Mouse (Mus musculus) lung, embryonic 14.5 days (tissue): ENCODE data around the gene Clic5. TPM values are rescaled to one million over a fixed set of nuclear protein-coding genes. Genes with fewer than 3 reads are reported as not detected.

Experiments
- ATAC-seq: fragments of 200-750 bp; cut with Nextera tagmentation; 2 replicates; pipeline ENCODE4 v1.8.0; 2017; ENCODE audit warnings: mild to moderate bottlenecking, moderate TSS enrichment, moderate library complexity; ENCODE audit not compliant: insufficient read depth
- DNase-seq: peaks from one replicate; pipeline ENCODE4 v3.0.0-alpha.2; 2015
- H3K27ac ChIP-seq: fragments of 300-500 bp; sonication (generic); 2 replicates; pipeline ENCODE4 v1.5.1; 2014; ENCODE audit warnings: low read depth, mild to moderate bottlenecking, moderate library complexity
- H3K27me3 ChIP-seq: fragments of 300-500 bp; sonication (generic); 2 replicates; pipeline ENCODE4 v1.6.1; 2014; ENCODE audit warnings: low read length, control low read depth; ENCODE audit not compliant: insufficient read depth
- H3K36me3 ChIP-seq: fragments of 300-500 bp; sonication (generic); 2 replicates; pipeline ENCODE4 v1.6.1; 2014; ENCODE audit warnings: control low read depth; ENCODE audit not compliant: insufficient read depth
- H3K4me1 ChIP-seq: fragments of 300-500 bp; sonication (generic); 2 replicates; pipeline ENCODE4 v1.6.1; 2014; ENCODE audit warnings: antibody characterized with exemption, control low read depth; ENCODE audit not compliant: insufficient read depth
- H3K4me2 ChIP-seq: fragments of 300-500 bp; sonication (generic); 2 replicates; pipeline ENCODE4 v1.6.1; 2014; ENCODE audit warnings: mild to moderate bottlenecking
- H3K4me3 ChIP-seq: fragments of 300-500 bp; sonication (generic); 2 replicates; pipeline ENCODE4 v1.5.1; 2014; ENCODE audit warnings: low read depth, low read length
- H3K9ac ChIP-seq: fragments of 300-500 bp; sonication (generic); 2 replicates; pipeline ENCODE4 v1.6.1; 2014
- H3K9me3 ChIP-seq: fragments of 300-500 bp; sonication (generic); 2 replicates; pipeline ENCODE4 v1.6.1; 2016; ENCODE audit warnings: low read depth, low read length, control low read depth
- CTCF ChIP-seq: IDR thresholded peaks from 2 replicates; pipeline ENCODE4 v1.5.1; 2016; ENCODE audit warnings: antibody characterized with exemption, low read depth
- WGBS: fragments of 180-500 bp; shearing (Covaris S2); extraction: QIAGEN DNeasy Blood & Tissue Kit; methylation state at CpG from one replicate; pipeline ENCODE4 v1.1.7; 2014; 5-methylcytosine and 5-hydroxymethylcytosine counted together
- polyA plus RNA-seq: library from polyadenylated mRNA; unstranded; fragments of >200 nt; fragmentation: Nextera tagmentation; extraction: Ambion mirVana; gene quantifications from 2 replicates; pipeline ENCODE4 v1.2.1, GENCODE M21; 2014

The Clic5 gene
- polyA plus RNA-seq, 1 experiment from 2014 or later: 3.3 TPM

DNA sequence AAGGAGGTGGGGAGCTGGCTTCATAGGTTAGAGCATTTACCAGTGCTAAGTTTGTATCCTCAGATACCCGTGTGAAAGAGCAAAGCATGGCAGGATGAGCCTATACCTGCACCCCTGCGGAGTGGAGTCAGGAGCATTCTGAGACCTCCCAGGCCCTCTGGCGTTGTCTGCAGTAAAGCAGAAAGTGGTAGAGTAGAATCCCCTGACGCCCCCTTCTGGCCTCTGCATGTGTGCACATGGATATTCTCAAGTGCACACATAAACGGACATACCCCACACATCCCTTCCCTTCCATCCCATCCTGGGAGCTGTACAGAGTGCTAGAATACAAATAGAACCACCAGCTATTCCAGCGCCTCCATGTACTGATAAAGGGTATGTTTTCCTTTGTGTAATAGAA is 70.9 kb downstream of the Clic5 start:
- H3K4me1 ChIP-seq: no peaks in the 10 kb centered on the region
- peaks cover 9% of the 10 kb centered on the region; the same call in 1 of the 2 replicates for H3K27me3 ChIP-seq
- WGBS: 29% methylated on average over 6 of the region's 6 CpGs
- H3K9ac ChIP-seq: no peak overlapping the region
- H3K27ac ChIP-seq: no peak overlapping the region
- H3K4me2 ChIP-seq: no peak overlapping the region
- H3K9me3 ChIP-seq: no peaks in the 10 kb centered on the region
- no peak for DNase-seq
- no peak overlapping the region for H3K4me3 ChIP-seq
- H3K36me3 ChIP-seq: no peaks in the 10 kb centered on the region
- no peak for ATAC-seq
- peak; percentile 43 for TF ChIP-seq CTCF

DNA sequence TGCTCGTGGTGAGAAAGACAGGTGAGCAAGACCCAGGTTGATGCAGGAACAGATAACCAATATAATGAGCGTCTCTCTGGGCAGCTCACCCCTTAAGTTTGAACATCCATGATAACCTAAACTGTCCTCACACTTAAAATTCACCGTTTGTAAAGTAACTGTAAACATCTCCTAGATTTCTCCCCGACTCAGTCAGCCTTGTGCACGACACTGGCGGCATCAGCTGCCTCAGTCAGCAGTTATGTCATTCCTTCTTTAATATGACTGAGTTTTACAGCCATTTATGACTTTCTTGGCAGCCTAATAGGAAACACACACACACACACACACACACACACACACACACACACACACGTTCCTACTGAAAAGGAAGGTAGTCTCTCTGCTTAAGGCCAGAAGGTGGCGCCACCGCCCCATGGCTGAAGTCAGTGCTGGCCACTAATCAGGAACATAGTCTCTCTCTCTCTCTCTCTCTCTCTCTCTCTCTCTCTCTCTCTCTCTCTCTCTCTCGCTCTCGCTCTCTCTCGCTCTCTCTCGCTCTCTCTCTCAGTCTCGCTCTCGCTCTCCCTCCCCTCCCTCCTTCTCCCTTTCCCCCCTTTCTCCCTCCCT is 73.3 kb downstream of the Clic5 start:
- Histone ChIP-seq H3K27me3 (peaks cover 9% of the 10 kb centered on the region; the same call in 1 of the 2 replicates), H3K4me3 (no peak overlapping the region), H3K9ac (no peak overlapping the region), H3K9me3 (no peaks in the 10 kb centered on the region), H3K27ac (no peak overlapping the region), H3K36me3 (no peaks in the 10 kb centered on the region), H3K4me2 (no peak overlapping the region), H3K4me1 (no peaks in the 10 kb centered on the region)
- WGBS: 16% methylated on average over 10 of the region's 15 CpGs
- ATAC-seq (peak; percentile 80; the same call in 1 of the 2 replicates), DNase-seq (peak; percentile 89)
- peak; percentile 97 for TF ChIP-seq CTCF

DNA sequence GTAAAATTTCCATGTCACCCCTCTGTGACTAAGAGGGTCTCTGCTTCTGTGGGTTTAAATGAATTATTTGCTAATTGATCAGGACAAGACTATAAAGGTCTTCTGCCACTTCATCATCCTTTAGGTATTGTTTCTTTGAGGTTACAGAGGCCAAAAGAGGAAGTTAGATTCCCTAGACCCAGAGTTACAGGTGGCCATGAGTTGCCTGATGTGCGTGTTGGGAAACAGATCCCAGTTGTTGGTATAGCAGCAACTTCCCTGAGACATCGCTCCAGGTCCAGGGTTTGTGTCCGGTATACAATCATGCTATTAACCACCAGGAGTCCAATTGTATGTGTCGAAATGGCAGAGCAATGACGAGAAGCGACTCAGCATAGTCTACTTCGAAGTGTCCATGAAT is 81.7 kb downstream of the Clic5 start:
- TF ChIP-seq CTCF: no peak
- Histone ChIP-seq H3K9ac (no peak overlapping the region), H3K4me1 (no peaks in the 10 kb centered on the region), H3K27me3 (no peaks in the 10 kb centered on the region), H3K27ac (no peak overlapping the region), H3K9me3 (no peaks in the 10 kb centered on the region), H3K4me2 (no peak overlapping the region), H3K36me3 (no peaks in the 10 kb centered on the region), H3K4me3 (no peak overlapping the region)
- ATAC-seq: no peak
- 90% methylated on average over 7 of the region's 7 CpGs for WGBS
- no peak for DNase-seq

DNA sequence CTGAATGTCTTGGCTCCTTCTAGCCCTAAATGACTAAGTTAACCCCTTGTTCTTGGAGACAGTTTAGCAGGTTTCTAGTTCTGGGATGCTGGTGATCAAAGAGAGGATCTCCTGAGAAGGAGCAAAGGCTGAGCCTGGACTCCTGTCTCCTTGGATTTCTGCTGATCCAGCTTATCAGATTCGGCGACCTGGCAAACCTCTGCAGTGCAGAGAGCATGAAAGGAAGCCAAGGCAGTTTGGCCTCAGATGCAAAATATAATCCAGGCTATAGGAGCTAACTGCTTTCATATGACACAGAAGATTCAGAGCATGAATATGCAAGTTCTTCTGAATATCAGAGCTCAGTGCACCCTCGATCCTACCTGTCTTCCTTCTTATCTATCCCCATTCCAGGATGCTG is 83.0 kb downstream of the Clic5 start:
- Histone ChIP-seq H3K4me2 (no peak overlapping the region), H3K27me3 (no peaks in the 10 kb centered on the region)
- 80% methylated on average over 3 of the region's 3 CpGs for WGBS

DNA sequence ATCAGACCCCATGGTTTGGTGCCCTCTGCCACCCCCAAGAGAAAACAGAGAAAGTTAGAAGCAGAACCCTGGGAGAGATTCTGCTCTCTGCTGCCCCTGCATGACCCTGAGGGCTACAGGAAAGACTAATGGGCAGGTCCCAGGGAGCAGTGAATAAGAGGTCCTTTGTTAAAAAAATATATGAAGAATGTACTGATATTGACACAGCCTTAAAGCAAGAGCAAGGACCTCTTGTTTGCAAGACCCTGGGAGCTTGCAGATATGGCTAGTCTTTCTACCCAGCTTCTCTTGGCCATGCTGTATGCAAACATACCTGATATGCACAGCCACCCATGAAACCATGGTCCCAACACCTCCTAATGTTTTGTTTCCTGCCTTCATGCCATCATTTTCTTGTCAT is 86.4 kb downstream of the Clic5 start:
- no peaks in the 10 kb centered on the region for H3K27me3 ChIP-seq
- no peak overlapping the region for H3K9ac ChIP-seq
- no peak overlapping the region for H3K27ac ChIP-seq
- H3K4me1 ChIP-seq: no peaks in the 10 kb centered on the region
- no peaks in the 10 kb centered on the region for H3K36me3 ChIP-seq
- H3K9me3 ChIP-seq: no peaks in the 10 kb centered on the region
- ATAC-seq: peak; percentile 54; the same call in 1 of the 2 replicates
- H3K4me2 ChIP-seq: no peak overlapping the region
- H3K4me3 ChIP-seq: no peak overlapping the region
- no peak for DNase-seq
- no peak for TF ChIP-seq CTCF

More for the DNA sequence above, 83.0 kb downstream of the Clic5 start:
- no peak overlapping the region for H3K4me3 ChIP-seq
- no peak overlapping the region for H3K27ac ChIP-seq
- no peak for ATAC-seq
- DNase-seq: no peak
- H3K9ac ChIP-seq: no peak overlapping the region
- no peaks in the 10 kb centered on the region for H3K36me3 ChIP-seq
- no peaks in the 10 kb centered on the region for H3K9me3 ChIP-seq
- H3K4me1 ChIP-seq: no peaks in the 10 kb centered on the region
- TF ChIP-seq CTCF: no peak

DNA sequence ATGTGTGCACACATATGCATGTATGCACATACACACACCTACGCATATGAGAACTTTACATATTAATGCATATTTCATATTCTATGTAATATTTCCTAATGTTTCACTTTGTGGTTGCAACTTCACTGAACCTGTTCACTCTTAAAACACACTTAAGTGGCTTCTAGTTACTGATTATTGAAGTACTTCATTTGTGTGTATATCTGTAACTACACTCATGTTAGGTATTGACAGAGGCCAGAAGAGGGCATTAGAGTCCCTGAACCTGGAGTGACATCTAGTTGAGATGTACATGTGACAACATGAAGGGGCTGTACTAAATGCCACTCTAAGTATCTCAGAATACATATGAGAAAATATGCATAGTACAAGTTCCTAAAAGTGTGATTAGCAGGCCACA is 99.9 kb downstream of the Clic5 start:
- no peak overlapping the region for H3K4me3 ChIP-seq
- no peak overlapping the region for H3K9ac ChIP-seq
- H3K4me1 ChIP-seq: no peaks in the 10 kb centered on the region
- ATAC-seq (no peak), DNase-seq (no peak)
- no peak overlapping the region for H3K27ac ChIP-seq
- no peaks in the 10 kb centered on the region for H3K36me3 ChIP-seq
- TF ChIP-seq CTCF: no peak
- no peaks in the 10 kb centered on the region for H3K27me3 ChIP-seq
- 89% methylated on average over 1 of the region's 1 CpGs for WGBS
- H3K9me3 ChIP-seq: no peaks in the 10 kb centered on the region
- H3K4me2 ChIP-seq: no peak overlapping the region

DNA sequence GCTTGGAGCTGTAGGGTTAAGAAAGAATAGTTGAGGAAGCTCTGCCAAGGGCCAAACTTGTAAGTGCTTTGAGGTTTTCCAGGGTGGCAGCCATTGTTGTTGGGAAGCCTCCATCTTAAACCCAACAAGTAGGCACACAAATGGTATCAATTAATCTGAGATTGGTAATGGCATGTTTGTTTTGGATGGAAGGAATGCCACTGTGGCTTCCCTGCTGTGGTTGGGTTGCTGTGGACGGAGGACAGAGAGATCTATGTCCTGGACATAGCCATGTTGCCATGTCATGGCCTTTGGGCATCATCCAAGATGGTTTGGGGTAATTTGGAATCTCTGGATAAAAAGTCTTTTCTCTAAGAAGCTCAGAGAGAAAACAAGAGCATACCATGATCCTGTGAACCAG is 108.8 kb downstream of the Clic5 start:
- ATAC-seq (no peak), DNase-seq (no peak)
- no peak overlapping the region for H3K4me2 ChIP-seq
- 61% methylated on average over 1 of the region's 1 CpGs for WGBS
- no peaks in the 10 kb centered on the region for H3K36me3 ChIP-seq
- no peak overlapping the region for H3K27ac ChIP-seq
- peaks cover 4% of the 10 kb centered on the region; the same call in 1 of the 2 replicates for H3K27me3 ChIP-seq
- H3K9me3 ChIP-seq: no peaks in the 10 kb centered on the region
- H3K9ac ChIP-seq: no peak overlapping the region
- no peak for TF ChIP-seq CTCF
- H3K4me3 ChIP-seq: no peak overlapping the region
- H3K4me1 ChIP-seq: 0 out of 2 replicates have a peak, but pooled peaks cover 5% of the 10 kb centered on the region
